Mouse (Mus musculus) stomach, embryonic 15.5 days (tissue): ENCODE data around the gene Ppcs. TPM values are rescaled to one million over a fixed set of nuclear protein-coding genes. Genes with fewer than 3 reads are reported as not detected.

Experiments
- polyA plus RNA-seq: library from polyadenylated mRNA; unstranded; fragments of >200 nt; fragmentation: Nextera tagmentation; extraction: Ambion mirVana; gene quantifications from 2 replicates; pipeline ENCODE4 v1.2.1, GENCODE M21; 2015

Gene Ppcs
- polyA plus RNA-seq, 1 experiment from 2014 or later: 33.5 TPM

Other genes starting within 250 kb of the Ppcs start
- gene Zfp691, start 248.2 kb downstream of the Ppcs start, polyA plus RNA-seq: 4.6 and 5.5 TPM in 2 replicates
- gene Ermap, start 232.4 kb downstream of the Ppcs start, polyA plus RNA-seq: 13.6 and 30.3 TPM in 2 replicates
- gene Svbp, start 227.1 kb downstream of the Ppcs start, polyA plus RNA-seq: 125 and 128 TPM in 2 replicates
- not detected in 2 replicates for gene Tmem269, start 204.2 kb downstream of the Ppcs start, polyA plus RNA-seq
- gene AU022252, start 189.7 kb downstream of the Ppcs start, polyA plus RNA-seq: 28.1 and 29.1 TPM in 2 replicates
- 33.6 and 37.6 TPM in 2 replicates for gene P3h1, start 189.5 kb downstream of the Ppcs start, polyA plus RNA-seq
- gene Cldn19, start 167.0 kb downstream of the Ppcs start, polyA plus RNA-seq: 0.14 TPM in 1 of 2 replicates, not detected in the other
- 615 and 648 TPM in 2 replicates for gene Ybx1, start 127.8 kb downstream of the Ppcs start, polyA plus RNA-seq
- 71.6 and 90.5 TPM in 2 replicates for gene Ppih, start 101.9 kb downstream of the Ppcs start, polyA plus RNA-seq
- 7.5 and 14.0 TPM in 2 replicates for gene Ccdc30, start 6.9 kb downstream of the Ppcs start, polyA plus RNA-seq
- gene Zmynd12, start 394 bp upstream of the Ppcs start, polyA plus RNA-seq: 0.26 and 0.46 TPM in 2 replicates
- 0.82 and 0.92 TPM in 2 replicates for gene Rimkla, start 70.2 kb upstream of the Ppcs start, polyA plus RNA-seq
- gene Foxj3, start 114.6 kb upstream of the Ppcs start, polyA plus RNA-seq: 18.2 and 23.6 TPM in 2 replicates
- 2.9 and 3.2 TPM in 2 replicates for gene Frg2f1, start 117.1 kb upstream of the Ppcs start, polyA plus RNA-seq
- gene Guca2a, start 215.3 kb upstream of the Ppcs start, polyA plus RNA-seq: 16.5 and 22.5 TPM in 2 replicates
- 4.8 and 6.1 TPM in 2 replicates for gene Guca2b, start 236.5 kb upstream of the Ppcs start, polyA plus RNA-seq